Mouse (Mus musculus) embryonic facial prominence, embryonic 14.5 days (tissue): ENCODE measurements at regions not wholly inside any gene's neighbourhood (a gene's known extent, or its start where the extent isn't known, plus 50 kb on each side); places are given as distances from the start of the nearest gene placed in this dataset.

ENCODE experiments used
- ATAC-seq: fragments of 200-750 bp; cut with Nextera tagmentation; 2 replicates; pipeline ENCODE4 v1.8.0; 2017; ENCODE audit warnings: low read depth, moderate number of reproducible peaks, moderate TSS enrichment
- DNase-seq: peaks from one replicate; pipeline ENCODE4 v3.0.0-alpha.2; 2015; ENCODE audit warnings: low spot score
- H3K27ac ChIP-seq: fragments of 300-500 bp; sonication (generic); replicated peaks from 2 replicates; pipeline ENCODE4 v1.5.1; 2014; ENCODE audit warnings: low read depth, mild to moderate bottlenecking, low read length, moderate library complexity
- H3K27me3 ChIP-seq: fragments of 300-500 bp; sonication (generic); replicated peaks from 2 replicates; pipeline ENCODE4 v1.6.1; 2014; ENCODE audit warnings: low read length; ENCODE audit not compliant: control insufficient read depth, insufficient read depth
- H3K36me3 ChIP-seq: fragments of 300-500 bp; sonication (generic); 2 replicates; pipeline ENCODE4 v1.6.1; 2014; ENCODE audit warnings: low read length, mixed read lengths; ENCODE audit not compliant: control insufficient read depth, insufficient read depth
- H3K4me1 ChIP-seq: fragments of 300-500 bp; sonication (generic); 2 replicates; pipeline ENCODE4 v1.6.1; 2014; ENCODE audit warnings: antibody characterized with exemption, low read length; ENCODE audit not compliant: control insufficient read depth, insufficient read depth
- H3K4me2 ChIP-seq: fragments of 300-500 bp; sonication (generic); 2 replicates; pipeline ENCODE4 v1.6.1; 2014; ENCODE audit warnings: low read depth, mild to moderate bottlenecking, low read length, moderate library complexity, mixed read lengths
- H3K4me3 ChIP-seq: fragments of 300-500 bp; sonication (generic); 2 replicates; pipeline ENCODE4 v1.5.1; 2014; ENCODE audit warnings: low read depth, mild to moderate bottlenecking, low read length
- H3K9ac ChIP-seq: fragments of 300-500 bp; sonication (generic); 2 replicates; pipeline ENCODE4 v1.6.1; 2014; ENCODE audit warnings: low read depth, mild to moderate bottlenecking, low read length, moderate library complexity, mixed read lengths
- H3K9me3 ChIP-seq: fragments of 300-500 bp; sonication (generic); 2 replicates; pipeline ENCODE4 v1.6.1; 2016; ENCODE audit warnings: low read length; ENCODE audit not compliant: control insufficient read depth
- WGBS: fragments of 180-500 bp; shearing (Covaris S2); extraction: QIAGEN DNeasy Blood & Tissue Kit; methylation state at CpG from one replicate; pipeline ENCODE4 v1.1.7; 2014; 5-methylcytosine and 5-hydroxymethylcytosine counted together

- 73% methylated on average over 7 of the region's 7 CpGs for WGBS
- no peak overlapping the region for H3K4me3 ChIP-seq
These were observed 439.8 kb upstream of the Fam84a start for GRCm38 (mm10) chr12:14591631-14592030.

GRCm38 (mm10) chr12:14574258-14574657 lies 422.4 kb upstream of the Fam84a start:
- Histone ChIP-seq H3K27ac (no peak overlapping the region), H3K9me3 (no peaks in the 10 kb centered on the region), H3K36me3 (no peaks in the 10 kb centered on the region), H3K9ac (no peak overlapping the region), H3K4me1 (no peaks in the 10 kb centered on the region), H3K4me3 (no peak overlapping the region), H3K27me3 (no peaks in the 10 kb centered on the region), H3K4me2 (no peak overlapping the region)
- WGBS = 42% methylated on average over 2 of the region's 2 CpGs
- DNase-seq (no peak), ATAC-seq (no peak)

More at GRCm38 (mm10) chr12:14591631-14592030, 439.8 kb upstream of the Fam84a start:
- ATAC-seq = no peak
- H3K27me3 ChIP-seq = no peaks in the 10 kb centered on the region
- no peak for DNase-seq
- H3K9me3 ChIP-seq = no peaks in the 10 kb centered on the region
- H3K4me1 ChIP-seq = no peaks in the 10 kb centered on the region
- no peak overlapping the region for H3K9ac ChIP-seq
- H3K4me2 ChIP-seq = no peak overlapping the region
- H3K27ac ChIP-seq = no peak overlapping the region
- H3K36me3 ChIP-seq = no peaks in the 10 kb centered on the region

DNA sequence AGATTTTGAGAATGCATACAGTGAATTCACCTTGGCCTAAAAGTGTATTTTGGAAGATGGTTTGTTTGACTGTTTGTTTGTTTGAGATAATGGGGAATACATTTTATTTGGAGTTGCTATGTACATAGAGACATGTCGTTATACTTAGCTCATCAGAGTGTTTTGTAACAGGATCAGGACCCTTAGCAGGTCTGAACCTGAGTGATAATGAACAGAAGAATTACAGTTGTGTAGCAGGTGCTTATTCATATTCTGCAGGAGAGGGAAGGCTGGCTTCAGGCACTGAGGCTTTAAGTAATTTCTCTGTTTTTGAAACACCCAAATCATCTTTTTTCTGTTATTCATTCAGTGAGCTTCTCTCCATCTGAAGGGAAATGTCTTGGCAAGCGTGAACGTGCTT lies 413.1 kb upstream of the Fam84a start:
- no peak for DNase-seq
- Histone ChIP-seq H3K27ac (no peak overlapping the region), H3K4me1 (no peaks in the 10 kb centered on the region), H3K9ac (no peak overlapping the region), H3K9me3 (no peaks in the 10 kb centered on the region), H3K4me2 (no peak overlapping the region), H3K4me3 (no peak overlapping the region), H3K27me3 (no peaks in the 10 kb centered on the region), H3K36me3 (no peaks in the 10 kb centered on the region)
- WGBS = 72% methylated on average over 3 of the region's 3 CpGs
- no peak for ATAC-seq

DNA sequence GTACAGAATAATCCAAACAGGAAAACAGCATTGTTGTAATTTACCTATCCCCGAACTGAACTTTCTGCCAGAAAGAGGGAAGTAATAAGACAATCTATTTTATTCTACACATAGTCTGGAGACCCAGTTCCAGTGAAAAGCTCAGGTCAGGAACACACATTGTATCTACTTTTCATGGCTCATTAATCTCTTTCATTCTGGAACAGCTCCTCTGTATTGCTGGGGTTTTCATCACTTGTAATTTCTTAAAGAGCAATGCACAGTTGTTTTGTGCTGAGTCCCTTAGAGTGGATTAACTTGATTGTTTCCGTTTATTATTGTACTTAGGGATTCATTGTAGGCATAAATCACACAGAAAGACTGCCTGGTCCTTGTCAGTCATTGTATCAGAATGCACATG lies 400.3 kb upstream of the Fam84a start:
- Histone ChIP-seq H3K27me3 (no peaks in the 10 kb centered on the region), H3K9me3 (no peaks in the 10 kb centered on the region), H3K4me2 (no peak overlapping the region), H3K36me3 (no peaks in the 10 kb centered on the region), H3K9ac (no peak overlapping the region), H3K27ac (no peak overlapping the region), H3K4me1 (no peaks in the 10 kb centered on the region), H3K4me3 (no peak overlapping the region)
- DNase-seq (peak; percentile 28), ATAC-seq (peak; percentile 26; the same call in 1 of the 2 replicates)
- 72% methylated on average over 2 of the region's 2 CpGs for WGBS

DNA sequence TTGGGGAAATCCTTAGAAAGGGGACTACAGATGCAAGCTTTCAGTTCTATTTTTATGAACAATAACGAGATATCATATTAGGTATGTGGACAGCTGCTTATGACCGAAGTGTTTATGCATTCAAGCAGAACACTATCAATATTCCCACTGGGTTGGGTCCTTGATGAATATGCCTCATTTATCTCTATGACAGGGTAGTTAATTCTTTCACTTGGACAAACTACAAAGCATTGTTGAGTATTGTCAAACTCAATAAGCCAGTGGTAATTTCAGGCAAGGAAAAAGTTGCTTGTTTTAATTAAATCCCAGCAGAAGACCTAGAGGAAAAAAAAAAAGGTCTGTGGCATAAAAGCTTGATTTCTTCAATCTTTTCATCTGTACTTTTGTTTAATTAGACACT lies 397.4 kb upstream of the Fam84a start:
- H3K9ac ChIP-seq = no peak overlapping the region
- H3K4me2 ChIP-seq = no peak overlapping the region
- WGBS = 77% methylated on average over 2 of the region's 2 CpGs
- H3K9me3 ChIP-seq = no peaks in the 10 kb centered on the region
- no peaks in the 10 kb centered on the region for H3K4me1 ChIP-seq
- H3K36me3 ChIP-seq = no peaks in the 10 kb centered on the region
- H3K4me3 ChIP-seq = no peak overlapping the region
- peak; percentile 15 for DNase-seq
- no peaks in the 10 kb centered on the region for H3K27me3 ChIP-seq
- H3K27ac ChIP-seq = no peak overlapping the region
- no peak; the same call in 1 of the 2 replicates for ATAC-seq

GRCm38 (mm10) chr12:14521773-14522172 lies 369.9 kb upstream of the Fam84a start:
- Histone ChIP-seq H3K4me3 (no peak overlapping the region), H3K36me3 (no peaks in the 10 kb centered on the region), H3K4me1 (no peaks in the 10 kb centered on the region), H3K4me2 (no peak overlapping the region), H3K27me3 (no peaks in the 10 kb centered on the region), H3K27ac (no peak overlapping the region), H3K9me3 (no peaks in the 10 kb centered on the region), H3K9ac (no peak overlapping the region)
- DNase-seq (no peak), ATAC-seq (no peak)
- 30% methylated on average over 1 of the region's 1 CpGs for WGBS

DNA sequence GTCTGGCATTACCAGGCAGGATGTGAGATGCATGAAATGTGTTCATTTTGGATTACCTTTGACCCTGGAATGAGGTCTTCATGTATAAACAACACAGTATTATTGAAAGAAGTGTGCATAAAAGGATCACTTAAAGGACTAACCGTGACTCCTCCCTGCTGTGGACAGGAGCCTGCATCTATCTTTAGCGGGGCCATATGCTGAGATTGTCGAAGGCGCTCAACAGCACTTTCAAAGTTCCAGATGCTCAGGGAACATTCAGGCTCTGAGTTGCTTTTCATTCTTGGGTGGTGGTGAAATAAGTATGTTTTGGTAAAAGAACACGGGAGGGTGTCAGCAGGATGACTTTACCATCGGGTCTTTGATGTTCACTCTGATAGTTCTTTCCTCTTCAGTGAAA lies 363.7 kb upstream of the Fam84a start:
- ATAC-seq = no peak
- no peaks in the 10 kb centered on the region for H3K9me3 ChIP-seq
- H3K36me3 ChIP-seq = no peaks in the 10 kb centered on the region

More for the DNA sequence above, 363.7 kb upstream of the Fam84a start:
- H3K4me3 ChIP-seq = no peak overlapping the region
- no peaks in the 10 kb centered on the region for H3K4me1 ChIP-seq
- WGBS = 83% methylated on average over 6 of the region's 6 CpGs
- DNase-seq = no peak
- H3K4me2 ChIP-seq = no peak overlapping the region
- H3K9ac ChIP-seq = no peak overlapping the region
- H3K27me3 ChIP-seq = no peaks in the 10 kb centered on the region
- H3K27ac ChIP-seq = no peak overlapping the region
